Mouse (Mus musculus) Muller cell, postnatal 12 days (primary cell): ENCODE measurements around the gene Pigc.

Experiments used
- DNase-seq: peaks from one replicate; pipeline ENCODE4 v3.0.0-alpha.2; 2015; ENCODE audit errors: inconsistent ontology term

Gene Pigc

DNA sequence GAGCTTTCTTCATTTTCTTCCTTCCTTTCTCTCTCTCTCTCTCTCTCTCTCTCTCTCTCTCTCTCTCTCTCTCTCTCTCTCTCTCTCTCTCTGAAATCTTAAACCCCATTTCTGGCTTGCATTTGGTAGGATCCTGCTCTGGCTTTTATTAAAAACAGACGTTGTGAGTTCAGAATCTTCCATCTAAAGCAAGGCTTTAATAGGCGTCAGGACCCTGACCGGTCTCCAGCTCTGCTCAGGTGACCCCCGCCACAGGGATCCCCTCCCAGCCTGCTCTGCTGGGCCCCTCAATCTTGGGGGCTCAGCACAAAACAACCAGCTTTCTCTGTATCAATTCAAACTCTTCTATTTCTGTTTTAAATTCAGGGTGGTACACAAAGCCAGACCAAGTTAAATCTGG is 39.2 kb downstream of the Pigc start:
- DNase-seq = no peak

- DNase-seq = no peak
These were observed 39.7 kb downstream of the Pigc start for GRCm38 (mm10) chr1:162008631-162009067.

GRCm38 (mm10) chr1:162009086-162009485 is 40.1 kb downstream of the Pigc start:
- no peak for DNase-seq

DNA sequence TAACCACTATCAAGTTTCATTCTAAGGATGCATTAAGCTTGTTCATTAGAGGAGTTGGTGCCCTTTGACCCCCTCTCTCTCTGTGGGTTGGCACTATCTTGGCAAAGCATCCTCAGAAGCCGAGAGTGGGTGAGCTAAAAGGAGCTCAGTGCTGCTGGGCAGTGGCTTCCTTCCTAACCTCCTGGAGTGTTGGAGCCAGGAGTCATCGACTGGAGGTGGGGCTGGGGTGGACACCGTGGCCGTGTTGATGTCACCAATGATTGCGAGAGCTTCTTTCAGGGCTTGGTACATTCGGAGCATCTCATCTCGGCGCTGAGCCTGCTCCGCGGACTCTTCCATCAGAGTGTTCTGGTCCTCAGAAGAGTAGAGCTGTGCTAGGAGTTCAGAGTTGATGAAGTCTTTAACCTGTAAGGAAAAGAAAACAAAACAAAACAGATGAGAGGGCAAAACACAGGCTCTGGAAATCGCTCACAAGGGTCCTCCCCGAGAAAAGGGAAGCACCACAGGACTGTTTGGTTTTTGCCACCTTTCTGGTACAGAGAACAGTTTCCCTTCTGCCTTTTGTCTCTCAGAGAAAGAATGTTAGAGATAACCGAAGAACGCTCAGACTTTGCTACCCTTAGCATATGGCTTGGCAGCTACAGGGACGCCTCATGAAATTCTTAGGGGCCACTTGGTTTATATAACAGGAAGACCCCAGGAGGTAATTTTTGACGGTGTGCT is 42.7 kb downstream of the Pigc start:
- DNase-seq = no peak

- no peak for DNase-seq
These were observed 44.6 kb downstream of the Pigc start for GRCm38 (mm10) chr1:162013561-162013960.

DNA sequence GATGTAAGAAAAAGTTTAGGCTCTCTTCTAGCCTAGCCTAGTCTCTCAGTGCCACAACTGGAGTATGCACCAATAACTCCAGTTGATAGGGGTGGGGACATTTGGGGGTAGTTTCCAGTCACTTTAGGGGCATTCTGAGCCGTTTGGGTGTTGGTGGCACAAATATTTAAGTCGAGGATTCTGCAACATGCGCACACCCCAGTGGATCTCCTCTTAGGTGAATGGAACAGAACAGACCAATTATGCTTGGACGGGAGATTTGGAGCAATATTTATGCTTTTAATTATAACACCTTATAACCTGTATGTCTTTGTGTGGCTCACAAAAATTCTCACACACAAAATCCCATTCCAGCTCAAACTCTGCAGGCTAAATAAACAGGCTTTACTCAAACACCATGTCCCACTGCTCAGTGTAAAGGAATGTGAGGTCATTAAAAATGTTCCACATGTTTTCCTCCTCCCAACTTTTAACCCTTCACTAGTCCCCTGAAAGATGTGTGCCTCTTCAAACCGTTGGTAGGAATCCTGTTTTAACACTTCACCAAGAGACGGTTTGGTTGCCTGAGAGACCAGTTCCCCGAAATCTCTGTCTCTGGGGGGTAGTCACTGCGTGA is 46.4 kb downstream of the Pigc start:
- no peak for DNase-seq

- no peak for DNase-seq
These were observed 48.0 kb downstream of the Pigc start for GRCm38 (mm10) chr1:162016982-162017381.

DNA sequence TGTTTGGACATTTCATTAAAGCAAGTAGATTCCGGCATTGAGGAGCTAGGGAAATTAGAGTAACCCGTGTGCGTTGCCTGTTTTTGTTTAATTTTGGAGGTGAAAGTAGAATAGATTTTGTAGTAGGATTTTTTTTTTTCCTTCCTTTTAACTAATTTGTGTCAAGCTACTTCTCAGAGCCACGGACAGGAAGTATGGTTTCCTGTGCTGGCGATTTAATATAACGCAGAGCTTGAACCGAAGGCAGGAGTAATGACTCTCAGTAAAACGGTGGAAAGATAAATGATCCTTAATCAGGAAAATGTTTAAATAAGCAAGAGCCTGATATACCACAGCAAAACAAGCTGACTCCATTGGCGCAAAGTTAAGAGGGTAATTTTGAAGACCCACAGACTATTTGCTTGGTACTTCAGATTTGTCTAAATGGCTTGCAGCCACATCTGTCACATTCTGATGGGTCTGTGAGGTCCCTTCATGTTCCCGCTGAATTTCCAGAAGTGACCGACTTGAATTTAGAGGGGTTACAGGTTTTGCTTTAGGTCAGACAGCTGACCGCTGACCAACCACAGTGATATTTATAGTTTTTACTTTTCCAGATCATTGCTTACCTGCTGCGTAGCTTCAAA is 49.1 kb downstream of the Pigc start:
- no peak for DNase-seq

DNA sequence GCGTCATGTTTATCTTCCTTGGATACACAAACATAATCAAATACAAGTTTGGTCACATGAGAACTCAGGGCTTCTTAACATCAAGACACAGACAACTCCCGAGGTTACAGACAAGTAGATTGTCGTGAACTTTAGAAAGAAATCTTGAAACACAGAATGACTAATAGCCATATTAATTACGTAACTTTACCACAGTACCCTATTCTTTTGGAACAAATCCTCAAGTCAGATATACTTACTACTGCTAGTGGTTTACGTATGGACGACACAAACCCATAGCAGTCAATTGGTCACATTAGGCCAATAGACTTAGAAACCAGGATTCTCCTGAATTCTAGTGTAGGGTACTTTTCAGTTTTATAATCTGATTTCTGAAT is 49.6 kb downstream of the Pigc start:
- DNase-seq = no peak

DNA sequence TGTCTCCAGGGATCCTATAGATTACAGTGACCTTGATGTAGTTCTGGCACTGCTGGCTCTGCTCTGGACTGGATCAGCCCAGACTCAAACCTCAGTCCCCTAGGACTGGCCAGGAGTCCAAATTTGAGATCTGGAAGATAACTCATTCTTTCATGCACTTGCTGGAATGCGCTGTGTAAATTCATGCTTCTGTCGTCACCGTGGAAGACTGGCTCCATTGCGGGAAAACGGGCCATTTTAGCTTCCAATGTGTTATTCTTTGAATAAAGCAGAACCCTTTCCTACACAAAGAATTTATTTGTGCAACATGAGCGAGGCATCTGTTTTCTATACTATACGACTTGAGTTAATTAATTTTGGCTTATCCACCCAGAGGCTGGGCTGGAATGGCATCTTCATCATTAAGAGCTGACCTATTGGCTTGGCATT is 51.3 kb downstream of the Pigc start:
- no peak for DNase-seq

- no peak for DNase-seq
These were observed 51.8 kb downstream of the Pigc start for GRCm38 (mm10) chr1:162020766-162021165.
